Mouse (Mus musculus): ENCODE measurements around the gene Disc1. TPM values are rescaled to one million over a fixed set of nuclear protein-coding genes. Genes with fewer than 3 reads are reported as not detected.

Disc1 gene
- polyA plus RNA-seq, 1 experiment, result 0.28 TPM

DNA sequence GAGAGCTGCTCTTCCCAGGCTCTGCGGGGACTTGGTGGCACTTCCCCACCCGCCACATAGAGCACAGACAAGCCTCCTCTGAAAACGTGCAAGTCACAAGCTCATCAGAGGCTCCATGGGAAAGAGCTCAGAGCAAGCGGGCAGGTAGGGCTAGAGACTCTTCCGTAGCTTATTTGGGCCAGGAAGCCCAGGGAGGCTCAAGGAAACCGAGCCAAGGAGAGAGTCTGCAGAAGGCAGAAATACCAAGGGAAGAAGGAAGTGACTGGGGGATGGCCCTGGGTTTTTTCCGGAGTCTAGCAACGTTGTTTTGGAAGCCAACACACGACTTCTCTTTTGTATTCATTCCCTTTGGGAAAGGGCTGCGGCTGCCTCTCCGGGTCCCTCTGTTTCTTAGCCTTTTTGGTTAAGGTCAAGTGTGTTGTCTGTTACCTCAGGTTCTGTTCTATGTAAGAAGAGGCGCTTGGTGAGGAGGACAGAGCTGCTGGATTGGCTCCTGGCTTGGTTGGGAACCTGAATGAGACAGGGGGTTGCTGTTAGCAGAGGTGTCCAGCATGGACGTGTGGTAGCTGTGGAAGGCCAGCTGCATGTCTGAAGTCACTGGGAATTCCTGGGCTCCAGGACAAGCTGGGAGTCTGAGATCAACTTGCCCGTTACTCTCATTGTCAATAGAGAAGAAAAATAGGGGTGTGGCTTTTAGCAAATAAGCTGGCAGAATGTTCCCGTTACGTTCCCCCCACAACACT, 145.4 kb downstream of the Disc1 start:
- 63% methylated on average over 16 of the region's 16 CpGs for WGBS
- TF ChIP-seq CTCF (IDR thresholded peaks at IDR 0.05; ENCODE audit: extremely low read depth, insufficient read length, insufficient replicate concordance, low read depth, low read length), result no peak
- TF ChIP-seq POLR2A (IDR thresholded peaks at IDR 0.05; ENCODE audit: low read depth, low read length), result no peak
- H3K27me3 ChIP-seq (ENCODE audit: control insufficient read depth, insufficient read depth, low read length), result no peaks in the 10 kb centered on the region
- H3K27ac ChIP-seq (ENCODE audit: insufficient read depth, low read depth, low read length), result peak overlapping the region; percentile 25; the same call in 1 of the 2 replicates
- H3K4me3 ChIP-seq (ENCODE audit: low read depth, low read length), result no peak overlapping the region
- H3K36me3 ChIP-seq (ENCODE audit: control insufficient read depth, insufficient read depth, low read length), result no peaks in the 10 kb centered on the region
- H3K4me1 ChIP-seq (ENCODE audit: control insufficient read depth, insufficient read depth, insufficient read length, low read length), result no peaks in the 10 kb centered on the region

DNA sequence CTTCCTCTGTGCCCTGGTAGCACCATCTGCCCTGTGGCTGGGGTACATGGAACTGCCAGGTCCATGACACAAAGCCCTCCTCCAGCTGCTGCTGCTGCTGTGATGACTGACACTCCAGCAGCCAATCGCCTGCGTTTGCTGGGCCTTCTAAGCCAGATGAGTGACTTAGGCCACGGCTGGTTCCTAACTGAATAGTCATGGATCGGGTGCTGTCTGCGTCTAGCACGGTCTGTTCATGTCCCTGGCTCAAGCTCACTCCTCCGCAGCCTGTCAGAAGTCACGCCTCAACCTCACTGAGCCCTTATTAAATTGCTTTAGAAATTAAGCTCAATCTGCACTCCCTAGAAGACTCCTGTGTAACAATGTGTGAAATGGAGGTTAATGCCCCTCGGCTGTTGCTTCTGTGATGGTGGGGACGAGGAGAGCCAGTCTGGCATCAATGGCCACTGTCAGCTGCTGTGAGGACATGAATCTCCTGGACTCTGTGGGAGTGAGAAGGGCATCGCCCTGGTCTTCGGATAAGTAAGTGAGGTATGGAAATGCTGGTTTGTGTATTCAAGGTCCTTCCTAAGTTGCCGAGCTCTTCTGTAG, 146.4 kb downstream of the Disc1 start:
- no peak overlapping the region for H3K4me3 ChIP-seq (ENCODE audit: low read depth, low read length)
- TF ChIP-seq POLR2A (IDR thresholded peaks at IDR 0.05; ENCODE audit: low read depth, low read length) (no peak), CTCF (IDR thresholded peaks at IDR 0.05; ENCODE audit: extremely low read depth, insufficient read length, insufficient replicate concordance, low read depth, low read length) (no peak)
- no peak overlapping the region for H3K27ac ChIP-seq (ENCODE audit: insufficient read depth, low read depth, low read length)
- no peaks in the 10 kb centered on the region for H3K4me1 ChIP-seq (ENCODE audit: control insufficient read depth, insufficient read depth, insufficient read length, low read length)
- 85% methylated on average over 13 of the region's 13 CpGs for WGBS
- no peaks in the 10 kb centered on the region for H3K27me3 ChIP-seq (ENCODE audit: control insufficient read depth, insufficient read depth, low read length)
- no peaks in the 10 kb centered on the region for H3K36me3 ChIP-seq (ENCODE audit: control insufficient read depth, insufficient read depth, low read length)

DNA sequence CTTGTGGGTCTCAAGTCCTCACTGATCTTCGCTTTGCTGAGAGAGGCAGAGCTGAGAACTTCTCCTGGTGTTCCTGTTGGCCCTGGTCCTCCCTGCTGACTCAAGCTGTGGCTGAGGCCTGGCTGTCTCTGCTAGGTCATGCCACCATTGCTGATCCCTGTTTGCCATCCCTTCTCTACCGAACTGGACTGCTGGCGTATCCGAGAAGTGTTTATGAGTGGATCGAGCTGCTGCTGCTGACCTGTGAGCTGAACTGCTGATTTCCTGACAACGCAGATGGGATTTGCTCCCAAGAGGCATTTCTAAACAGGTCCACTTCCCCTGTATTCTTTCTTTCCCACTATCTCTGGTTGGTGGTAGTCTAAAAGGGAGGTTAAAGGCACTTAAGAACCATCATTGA, 147.7 kb downstream of the Disc1 start:
- no peak for TF ChIP-seq CTCF (IDR thresholded peaks at IDR 0.05; ENCODE audit: extremely low read depth, insufficient read length, insufficient replicate concordance, low read depth, low read length)
- no peak for TF ChIP-seq POLR2A (IDR thresholded peaks at IDR 0.05; ENCODE audit: low read depth, low read length)
- H3K4me3 ChIP-seq (ENCODE audit: low read depth, low read length), result no peak overlapping the region
- no peak overlapping the region for H3K27ac ChIP-seq (ENCODE audit: insufficient read depth, low read depth, low read length)
- H3K36me3 ChIP-seq (ENCODE audit: control insufficient read depth, insufficient read depth, low read length), result no peaks in the 10 kb centered on the region
- 93% methylated on average over 6 of the region's 6 CpGs for WGBS
- H3K27me3 ChIP-seq (ENCODE audit: control insufficient read depth, insufficient read depth, low read length), result no peaks in the 10 kb centered on the region
- no peaks in the 10 kb centered on the region for H3K4me1 ChIP-seq (ENCODE audit: control insufficient read depth, insufficient read depth, insufficient read length, low read length)

DNA sequence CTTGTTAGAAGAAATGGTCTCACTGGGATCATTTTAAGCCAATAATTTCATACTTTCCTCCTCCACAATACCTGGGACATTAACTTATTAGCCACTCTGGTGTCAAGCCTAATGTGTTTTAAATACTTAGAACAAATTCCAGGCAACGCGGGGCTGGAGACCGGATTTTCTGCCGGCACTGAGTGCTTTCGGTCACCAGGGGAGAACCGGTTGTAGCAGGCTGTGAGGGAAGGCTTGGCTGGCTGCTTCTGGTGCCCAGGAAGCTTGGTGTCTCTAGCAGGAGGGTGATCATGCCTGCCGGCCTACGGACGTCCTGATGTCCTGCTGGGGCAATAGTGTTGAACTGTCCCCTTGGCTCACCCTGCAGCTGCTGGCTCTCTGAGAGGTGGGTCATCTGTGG, 149.0 kb downstream of the Disc1 start:
- H3K27me3 ChIP-seq (ENCODE audit: control insufficient read depth, insufficient read depth, low read length), result no peaks in the 10 kb centered on the region
- 88% methylated on average over 9 of the region's 9 CpGs for WGBS
- no peaks in the 10 kb centered on the region for H3K4me1 ChIP-seq (ENCODE audit: control insufficient read depth, insufficient read depth, insufficient read length, low read length)
- no peaks in the 10 kb centered on the region for H3K36me3 ChIP-seq (ENCODE audit: control insufficient read depth, insufficient read depth, low read length)
- no peak overlapping the region for H3K27ac ChIP-seq (ENCODE audit: insufficient read depth, low read depth, low read length)
- no peak for TF ChIP-seq CTCF (IDR thresholded peaks at IDR 0.05; ENCODE audit: extremely low read depth, insufficient read length, insufficient replicate concordance, low read depth, low read length)
- TF ChIP-seq POLR2A (IDR thresholded peaks at IDR 0.05; ENCODE audit: low read depth, low read length), result no peak
- H3K4me3 ChIP-seq (ENCODE audit: low read depth, low read length), result no peak overlapping the region

DNA sequence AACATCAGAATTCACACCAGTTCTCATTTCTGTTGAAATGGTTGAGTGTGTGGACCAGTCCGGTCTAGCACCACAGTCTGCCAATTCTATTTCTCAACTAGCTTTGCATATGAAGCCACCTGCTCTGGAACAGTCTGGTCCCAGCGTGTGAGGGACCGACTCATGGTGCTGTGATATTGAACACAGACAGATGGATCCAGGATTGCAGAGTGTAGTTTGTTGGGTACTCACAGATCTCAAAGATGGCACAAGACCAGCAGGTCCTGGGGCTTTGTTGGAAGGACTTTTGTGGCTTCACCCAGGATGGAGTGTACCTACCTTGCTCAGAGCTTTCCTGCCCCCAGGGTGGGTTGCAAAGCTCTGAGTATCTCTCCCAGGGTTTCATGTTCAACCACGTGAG, 151.6 kb downstream of the Disc1 start:
- Histone ChIP-seq H3K27me3 (ENCODE audit: control insufficient read depth, insufficient read depth, low read length) (no peaks in the 10 kb centered on the region), H3K4me3 (ENCODE audit: low read depth, low read length) (no peak overlapping the region), H3K27ac (ENCODE audit: insufficient read depth, low read depth, low read length) (no peak overlapping the region), H3K4me1 (ENCODE audit: control insufficient read depth, insufficient read depth, insufficient read length, low read length) (no peaks in the 10 kb centered on the region), H3K36me3 (ENCODE audit: control insufficient read depth, insufficient read depth, low read length) (no peaks in the 10 kb centered on the region)
- TF ChIP-seq POLR2A (IDR thresholded peaks at IDR 0.05; ENCODE audit: low read depth, low read length), result no peak
- TF ChIP-seq CTCF (IDR thresholded peaks at IDR 0.05; ENCODE audit: extremely low read depth, insufficient read length, insufficient replicate concordance, low read depth, low read length), result no peak
- 91% methylated on average over 4 of the region's 4 CpGs for WGBS

DNA sequence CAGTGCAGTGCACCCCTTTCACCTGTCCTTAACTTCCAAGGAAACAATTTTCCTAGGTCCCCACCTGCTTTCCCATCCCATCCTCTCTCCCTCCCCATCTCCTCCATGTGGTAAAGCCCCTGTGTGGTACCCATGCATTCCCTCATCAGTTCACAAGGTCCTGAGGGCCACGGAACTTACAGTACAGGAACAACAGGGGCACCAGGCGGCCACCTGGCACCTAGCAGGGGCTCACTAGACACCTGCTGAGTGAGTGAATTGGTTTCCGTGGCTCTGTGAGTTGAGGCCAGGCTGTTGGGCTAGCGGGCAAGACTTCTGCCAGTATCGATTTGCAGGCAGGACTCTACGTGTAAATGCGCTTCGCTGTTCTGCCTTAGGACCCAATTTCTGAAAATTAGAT, 152.4 kb downstream of the Disc1 start:
- Histone ChIP-seq H3K27ac (ENCODE audit: insufficient read depth, low read depth, low read length) (no peak overlapping the region), H3K4me1 (ENCODE audit: control insufficient read depth, insufficient read depth, insufficient read length, low read length) (no peaks in the 10 kb centered on the region), H3K27me3 (ENCODE audit: control insufficient read depth, insufficient read depth, low read length) (no peaks in the 10 kb centered on the region), H3K36me3 (ENCODE audit: control insufficient read depth, insufficient read depth, low read length) (no peaks in the 10 kb centered on the region), H3K4me3 (ENCODE audit: low read depth, low read length) (no peak overlapping the region)
- TF ChIP-seq CTCF (IDR thresholded peaks at IDR 0.05; ENCODE audit: extremely low read depth, insufficient read length, insufficient replicate concordance, low read depth, low read length), result no peak
- TF ChIP-seq POLR2A (IDR thresholded peaks at IDR 0.05; ENCODE audit: low read depth, low read length), result no peak
- 85% methylated on average over 8 of the region's 8 CpGs for WGBS

DNA sequence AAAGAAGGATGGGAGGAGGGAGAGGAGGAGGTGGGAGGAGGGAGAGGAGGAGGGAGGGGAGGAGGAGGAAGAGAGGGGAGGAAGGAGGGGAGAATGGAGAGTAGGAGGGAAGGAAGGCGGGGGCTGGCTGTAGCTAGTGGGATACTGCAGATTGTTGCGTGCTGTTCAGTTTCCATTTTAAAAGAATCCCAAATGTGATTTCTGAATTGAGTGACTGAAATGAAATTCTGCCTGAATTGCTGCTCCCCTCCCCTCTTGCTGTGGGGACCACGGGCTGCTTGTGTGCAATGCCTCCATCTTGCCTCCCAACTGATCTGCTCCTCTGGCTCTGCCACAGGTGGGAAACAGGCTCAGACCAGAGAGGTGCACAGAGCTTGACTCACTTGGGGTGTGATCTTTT, 153.0 kb downstream of the Disc1 start:
- no peaks in the 10 kb centered on the region for H3K36me3 ChIP-seq (ENCODE audit: control insufficient read depth, insufficient read depth, low read length)
- H3K4me3 ChIP-seq (ENCODE audit: low read depth, low read length), result no peak overlapping the region
- H3K27me3 ChIP-seq (ENCODE audit: control insufficient read depth, insufficient read depth, low read length), result no peaks in the 10 kb centered on the region
- TF ChIP-seq CTCF (IDR thresholded peaks at IDR 0.05; ENCODE audit: extremely low read depth, insufficient read length, insufficient replicate concordance, low read depth, low read length) (no peak), POLR2A (IDR thresholded peaks at IDR 0.05; ENCODE audit: low read depth, low read length) (no peak)
- WGBS, result 86% methylated on average over 3 of the region's 3 CpGs
- no peak overlapping the region for H3K27ac ChIP-seq (ENCODE audit: insufficient read depth, low read depth, low read length)
- H3K4me1 ChIP-seq (ENCODE audit: control insufficient read depth, insufficient read depth, insufficient read length, low read length), result no peaks in the 10 kb centered on the region

Data from small intestine, adult 2 months (tissue).